Mouse (Mus musculus): Measurements from ENCODE around the gene Vamp4. TPM values are rescaled to one million over a fixed set of nuclear protein-coding genes. Genes with fewer than 3 reads are reported as not detected.
A peak's percentile ranks its signal among the peaks of the same experiment; 100 is the strongest.

The Vamp4 gene
- 10 to 100 TPM; 18.3 to 21.1 TPM for total RNA-seq (2021)
- long read RNA-seq, experiment 1, transcript Vamp4-204 (8 exons, 1,461 nt), result major isoform, 19 of 24 reads
- long read RNA-seq, experiment 1, partial matches to known transcripts, result 0 of 24 reads
- long read RNA-seq, experiment 1, other reads (novel, unspliced or antisense), result 4 of 24 reads
- long read RNA-seq, experiment 2, transcript Vamp4-204 (8 exons, 1,461 nt), result major isoform, 23 of 28 reads
- long read RNA-seq, experiment 2, partial matches to known transcripts, result 1 of 28 reads
- long read RNA-seq, experiment 2, other reads (novel, unspliced or antisense), result 1 of 28 reads

- intact Hi-C loops (cut with DNase I), result no loop called here
- H3K27ac ChIP-seq, result peak within 1 kb of the TSS; percentile 96
- peak; percentile 56 for TF ChIP-seq CTCF (IDR thresholded peaks at IDR 0.05)
- DNase-seq, result peak; percentile 96
- H3K4me3 ChIP-seq, result peak within 1 kb of the TSS; percentile 98
Observed at GRCm38 (mm10) chr1:162570260-162570748, at the start of gene Vamp4. Gene Vamp4, plus strand, starts transcription at chr1:162570515.

GRCm38 (mm10) chr1:162529651-162530050, 40.7 kb upstream of the Vamp4 start:
- DNase-seq, result no peak
- intact Hi-C loops (cut with DNase I), result loop anchor here (10.0 kb wide), 1 partner anchor 175 kb away; no protein-coding TSS in a partner anchor
- Histone ChIP-seq H3K27ac (no peak overlapping the region), H3K4me3 (no peak overlapping the region)
- TF ChIP-seq CTCF (IDR thresholded peaks at IDR 0.05), result peak; percentile 32; the same call in 1 of the 2 replicates

GRCm38 (mm10) chr1:162530666-162531065, 39.6 kb upstream of the Vamp4 start:
- no peak for TF ChIP-seq CTCF (IDR thresholded peaks at IDR 0.05)
- Histone ChIP-seq H3K27ac (no peak overlapping the region), H3K4me3 (no peak overlapping the region)
- intact Hi-C loops (cut with DNase I), result loop anchor here (10.0 kb wide), 1 partner anchor 176 kb away; no protein-coding TSS in a partner anchor
- DNase-seq, result no peak

- intact Hi-C loops (cut with DNase I), result loop anchor here (10.0 kb wide), 1 partner anchor 177 kb away; no protein-coding TSS in a partner anchor
- no peak overlapping the region for H3K27ac ChIP-seq
- peak; percentile 60 for TF ChIP-seq CTCF (IDR thresholded peaks at IDR 0.05)
- H3K4me3 ChIP-seq, result no peak overlapping the region
- DNase-seq, result no peak
Observed at GRCm38 (mm10) chr1:162531584-162531983, 38.7 kb upstream of the Vamp4 start.

- intact Hi-C loops (cut with DNase I), result loop anchor here (10.0 kb wide), 1 partner anchor 178 kb away; no protein-coding TSS in a partner anchor
- no peak overlapping the region for H3K27ac ChIP-seq
Observed at GRCm38 (mm10) chr1:162532330-162532729, 38.0 kb upstream of the Vamp4 start.

GRCm38 (mm10) chr1:162533766-162534560, 36.4 kb upstream of the Vamp4 start:
- DNase-seq, result no peak
- H3K4me3 ChIP-seq, result no peak overlapping the region
- no peak overlapping the region for H3K27ac ChIP-seq
- no peak for TF ChIP-seq CTCF (IDR thresholded peaks at IDR 0.05)
- intact Hi-C loops (cut with DNase I), result loop anchor here (10.0 kb wide), 1 partner anchor 179 kb away; no protein-coding TSS in a partner anchor

More at GRCm38 (mm10) chr1:162532330-162532729, 38.0 kb upstream of the Vamp4 start:
- DNase-seq, result no peak
- no peak overlapping the region for H3K4me3 ChIP-seq
- no peak for TF ChIP-seq CTCF (IDR thresholded peaks at IDR 0.05)

GRCm38 (mm10) chr1:162543231-162543630, 27.1 kb upstream of the Vamp4 start:
- no peak overlapping the region for H3K27ac ChIP-seq
- intact Hi-C loops (cut with DNase I), result loop anchor here (10.0 kb wide), 1 partner anchor 668 kb away; the partner anchor contains the start of gene Suco
- no peak for DNase-seq

GRCm38 (mm10) chr1:162547607-162548006, 22.7 kb upstream of the Vamp4 start:
- intact Hi-C loops (cut with DNase I), result loop anchor here (10.0 kb wide), 1 partner anchor 673 kb away; the partner anchor contains the start of gene Suco
- Histone ChIP-seq H3K27ac (peak overlapping the region; percentile 91), H3K4me3 (peak overlapping the region; percentile 97)
- DNase-seq, result no peak
- no peak for TF ChIP-seq CTCF (IDR thresholded peaks at IDR 0.05)

More at GRCm38 (mm10) chr1:162543231-162543630, 27.1 kb upstream of the Vamp4 start:
- TF ChIP-seq CTCF (IDR thresholded peaks at IDR 0.05), result no peak
- H3K4me3 ChIP-seq, result no peak overlapping the region

GRCm38 (mm10) chr1:162548016-162548916, 22.0 kb upstream of the Vamp4 start, which contains the start of gene Mettl13:
Gene Mettl13, minus strand, starts transcription at chr1:162548551.
- H3K4me3 ChIP-seq, result peak within 1 kb of the TSS; percentile 97
- peak within 1 kb of the TSS; percentile 91 for H3K27ac ChIP-seq
- intact Hi-C loops (cut with DNase I), result loop anchor here (10.0 kb wide), 1 partner anchor 673 kb away; the partner anchor contains the start of gene Suco
- no peak for TF ChIP-seq CTCF (IDR thresholded peaks at IDR 0.05)
- peak; percentile 94 for DNase-seq

- intact Hi-C loops (cut with DNase I), result loop anchor here (10.0 kb wide), 1 partner anchor 674 kb away; the partner anchor contains the start of gene Suco
- no peak for TF ChIP-seq CTCF (IDR thresholded peaks at IDR 0.05)
- no peak for DNase-seq
- Histone ChIP-seq H3K27ac (peak overlapping the region; percentile 91), H3K4me3 (peak overlapping the region; percentile 97)
Observed at GRCm38 (mm10) chr1:162548917-162549613, 21.2 kb upstream of the Vamp4 start.
